Mouse (Mus musculus): ENCODE results near the gene 6030408B16Rik.

6030408B16Rik gene

GRCm38 (mm10) chr15:101295106-101295505, 2.1 kb downstream of the 6030408B16Rik start:
- in situ Hi-C loops (cut with MboI, MseI), result no loop called here

- in situ Hi-C loops (cut with MboI, MseI), result no loop called here
These were observed 2.6 kb downstream of the 6030408B16Rik start for GRCm38 (mm10) chr15:101295616-101296015.

- in situ Hi-C loops (cut with MboI, MseI), result no loop called here
These were observed 3.1 kb downstream of the 6030408B16Rik start for GRCm38 (mm10) chr15:101296091-101296490.

- in situ Hi-C loops (cut with MboI, MseI), result no loop called here
These were observed 5.0 kb downstream of the 6030408B16Rik start for GRCm38 (mm10) chr15:101297988-101298387.

- in situ Hi-C loops (cut with MboI, MseI), result no loop called here
These were observed 5.5 kb downstream of the 6030408B16Rik start for GRCm38 (mm10) chr15:101298550-101298949.

- in situ Hi-C loops (cut with MboI, MseI), result no loop called here
These were observed 6.5 kb downstream of the 6030408B16Rik start for GRCm38 (mm10) chr15:101299480-101299960.

- in situ Hi-C loops (cut with MboI, MseI), result no loop called here
These were observed 7.1 kb downstream of the 6030408B16Rik start for GRCm38 (mm10) chr15:101300128-101300527.

GRCm38 (mm10) chr15:101302201-101302600, 9.2 kb downstream of the 6030408B16Rik start:
- in situ Hi-C loops (cut with MboI, MseI), result no loop called here

GRCm38 (mm10) chr15:101303830-101304229, 10.8 kb downstream of the 6030408B16Rik start:
- in situ Hi-C loops (cut with MboI, MseI), result no loop called here

GRCm38 (mm10) chr15:101306459-101306858, 13.4 kb downstream of the 6030408B16Rik start:
- in situ Hi-C loops (cut with MboI, MseI), result no loop called here

- in situ Hi-C loops (cut with MboI, MseI), result no loop called here
These were observed 15.7 kb downstream of the 6030408B16Rik start for GRCm38 (mm10) chr15:101308440-101309348.

GRCm38 (mm10) chr15:101309493-101309892, 16.5 kb downstream of the 6030408B16Rik start:
- in situ Hi-C loops (cut with MboI, MseI), result no loop called here

- in situ Hi-C loops (cut with MboI, MseI), result no loop called here
These were observed 18.2 kb downstream of the 6030408B16Rik start for GRCm38 (mm10) chr15:101311087-101311770.

GRCm38 (mm10) chr15:101312006-101312405, 19.0 kb downstream of the 6030408B16Rik start:
- in situ Hi-C loops (cut with MboI, MseI), result no loop called here

- in situ Hi-C loops (cut with MboI, MseI), result loop anchor here in 1 of 2 experiments (5.0 kb wide), 1 partner anchor 78 kb away; no protein-coding TSS in a partner anchor
These were observed 22.4 kb downstream of the 6030408B16Rik start for GRCm38 (mm10) chr15:101315378-101315777.

GRCm38 (mm10) chr15:101315832-101316231, 22.8 kb downstream of the 6030408B16Rik start:
- in situ Hi-C loops (cut with MboI, MseI), result loop anchor here in 1 of 2 experiments (5.0 kb wide), 1 partner anchor 79 kb away; no protein-coding TSS in a partner anchor

- in situ Hi-C loops (cut with MboI, MseI), result loop anchor here in 1 of 2 experiments (5.0 kb wide), 1 partner anchor 79 kb away; no protein-coding TSS in a partner anchor
These were observed 23.4 kb downstream of the 6030408B16Rik start for GRCm38 (mm10) chr15:101316279-101316912.

GRCm38 (mm10) chr15:101316913-101317813, 24.2 kb downstream of the 6030408B16Rik start:
- in situ Hi-C loops (cut with MboI, MseI), result loop anchor here in 1 of 2 experiments (5.0 kb wide), 1 partner anchor 80 kb away; no protein-coding TSS in a partner anchor

- in situ Hi-C loops (cut with MboI, MseI), result loop anchor here in 1 of 2 experiments (5.0 kb wide), 1 partner anchor 81 kb away; no protein-coding TSS in a partner anchor
These were observed 24.9 kb downstream of the 6030408B16Rik start for GRCm38 (mm10) chr15:101317814-101318500.
